Mouse (Mus musculus) spleen, adult 2 months (tissue): Measurements from ENCODE around the gene Ly6g6c.

Experiments
- CTCF ChIP-seq: fragments of 200-500 bp; IDR thresholded peaks from 2 replicates; pipeline ENCODE4 v1.5.1; 2011; ENCODE audit warnings: mild to moderate bottlenecking, inconsistent platforms; ENCODE audit not compliant: insufficient read depth, insufficient read length, insufficient replicate concordance; ENCODE audit errors: extremely low read depth
- POLR2A ChIP-seq: fragments of 200-500 bp; IDR thresholded peaks from 2 replicates; pipeline ENCODE4 v1.6.1; 2011; ENCODE audit warnings: low read depth, low read length, inconsistent platforms

DNA sequence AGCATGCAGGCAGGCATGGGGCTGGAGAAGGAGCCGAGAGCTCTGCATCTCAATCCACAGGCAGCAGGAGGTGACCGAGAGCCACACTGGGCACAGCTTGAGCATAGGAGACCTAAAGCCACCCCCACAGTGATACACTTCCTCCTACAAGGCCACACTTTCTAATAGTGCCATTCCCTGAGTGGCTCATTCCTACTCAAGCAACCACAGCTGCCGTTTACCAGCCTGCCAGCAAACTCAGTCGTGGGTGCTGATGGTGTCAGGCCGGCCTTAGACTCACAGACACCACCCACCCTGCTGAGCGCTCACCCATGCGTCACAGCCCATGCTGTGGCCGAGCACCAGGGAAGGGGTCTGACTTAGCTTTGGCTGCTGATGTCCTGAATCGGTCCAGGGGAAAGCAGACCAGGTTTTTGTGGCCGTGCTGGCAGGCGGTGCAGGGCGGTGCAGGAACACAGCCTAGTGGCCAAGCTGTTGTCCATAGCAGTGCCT is 32.0 kb downstream of the Ly6g6c start:
- TF ChIP-seq CTCF (no peak), POLR2A (no peak)
